Mouse (Mus musculus): ENCODE measurements around the gene Tuba3a. TPM values are rescaled to one million over a fixed set of nuclear protein-coding genes. Genes with fewer than 3 reads are reported as not detected.
A peak's percentile ranks its signal among the peaks of the same experiment; 100 is the strongest.
"Not testable (repeated sequence)": the region's sequence is repeated elsewhere in the genome, so short reads cannot be mapped to it uniquely, and the experiment has no call there.

Tuba3a gene
- total RNA-seq, 2 experiments from 2014 or later: not detected

DNA sequence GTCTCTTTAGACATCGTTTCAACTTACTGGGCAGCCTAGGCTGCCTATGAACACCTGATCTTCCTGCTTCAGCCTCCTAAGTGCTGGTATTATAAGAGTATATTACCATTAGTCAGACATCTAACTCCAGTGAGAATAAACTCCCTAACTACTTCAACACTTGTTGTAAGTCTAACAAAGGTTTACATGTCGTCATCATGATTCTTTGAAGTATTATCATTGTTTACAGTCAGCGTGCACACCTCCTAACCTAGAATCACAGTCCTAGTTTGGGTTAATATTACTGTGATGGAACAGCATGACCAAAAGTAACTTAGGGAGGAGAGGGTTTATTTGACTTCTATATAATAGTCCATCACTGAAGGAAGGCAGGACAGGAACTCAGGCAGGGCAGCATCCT, 18.4 kb downstream of the Tuba3a start:
- ATAC-seq (replicated peaks; ENCODE audit: poor library complexity): no peak

GRCm38 (mm10) chr6:125266600-125266999, 19.2 kb downstream of the Tuba3a start:
- ATAC-seq (replicated peaks; ENCODE audit: poor library complexity): not testable (repeated sequence)

- ATAC-seq (replicated peaks; ENCODE audit: poor library complexity): no peak
Observed at GRCm38 (mm10) chr6:125266091-125266490, 19.8 kb downstream of the Tuba3a start.

DNA sequence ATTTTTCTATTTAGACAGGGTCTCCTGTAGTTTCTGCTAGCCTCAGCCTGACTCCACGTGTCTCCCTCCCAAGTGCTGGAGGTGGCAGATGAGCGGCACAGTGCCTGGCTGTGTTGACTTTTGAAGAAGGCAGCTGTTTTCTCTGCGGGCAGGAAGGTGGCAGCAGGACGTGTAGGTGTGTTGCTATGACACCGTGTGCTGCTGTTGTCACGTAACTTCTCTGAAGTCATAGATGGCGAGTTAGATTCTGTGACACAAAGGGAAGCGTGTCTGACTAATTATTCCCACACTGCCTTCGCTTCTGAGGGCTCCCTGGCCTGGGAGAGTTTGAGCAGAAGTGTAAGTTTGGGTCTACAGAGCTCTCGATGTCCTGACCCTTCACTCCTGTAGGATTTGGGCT, 20.6 kb downstream of the Tuba3a start:
- peak; percentile 44 for ATAC-seq (replicated peaks; ENCODE audit: poor library complexity)

GRCm38 (mm10) chr6:125264219-125264618, 21.6 kb downstream of the Tuba3a start:
- ATAC-seq (replicated peaks; ENCODE audit: poor library complexity): no peak

DNA sequence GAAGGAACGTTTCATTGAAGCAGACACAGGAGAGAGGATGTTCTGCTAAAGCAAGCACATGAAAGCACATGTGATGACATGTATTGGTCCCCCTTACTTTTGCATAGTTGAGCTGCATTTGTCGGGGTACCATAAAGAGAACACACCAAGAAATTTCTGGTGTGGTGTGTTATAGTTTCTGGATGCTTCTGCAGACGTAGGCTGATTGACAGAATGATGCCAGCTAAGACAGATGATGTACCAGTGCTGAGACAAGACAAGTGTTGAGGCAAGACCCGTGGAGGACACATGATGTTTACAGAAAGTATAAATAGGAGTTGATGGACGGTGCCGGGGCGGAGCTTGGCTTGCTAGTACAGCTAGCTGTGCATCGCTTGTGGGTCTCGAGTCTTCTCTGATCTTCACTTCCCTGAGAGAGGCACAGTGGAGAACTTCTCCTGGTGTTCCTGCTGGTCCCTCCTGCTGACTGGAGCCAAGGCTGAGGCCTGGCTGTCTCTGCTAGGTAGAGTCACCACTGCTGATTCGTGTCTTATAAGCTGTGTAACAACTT, 25.8 kb downstream of the Tuba3a start:
- ATAC-seq (replicated peaks; ENCODE audit: poor library complexity): no peak

GRCm38 (mm10) chr6:125256222-125256966, 29.4 kb downstream of the Tuba3a start:
- ATAC-seq (replicated peaks; ENCODE audit: poor library complexity): no peak

- ATAC-seq (replicated peaks; ENCODE audit: poor library complexity): no peak
Observed at GRCm38 (mm10) chr6:125255516-125256044, 30.3 kb downstream of the Tuba3a start.

GRCm38 (mm10) chr6:125253863-125254715, 31.8 kb downstream of the Tuba3a start:
- peak; percentile 66 for ATAC-seq (replicated peaks; ENCODE audit: poor library complexity)

GRCm38 (mm10) chr6:125252711-125253110, 33.1 kb downstream of the Tuba3a start:
- ATAC-seq (replicated peaks; ENCODE audit: poor library complexity): no peak

GRCm38 (mm10) chr6:125252285-125252684, 33.6 kb downstream of the Tuba3a start:
- peak; percentile 69 for ATAC-seq (replicated peaks; ENCODE audit: poor library complexity)

DNA sequence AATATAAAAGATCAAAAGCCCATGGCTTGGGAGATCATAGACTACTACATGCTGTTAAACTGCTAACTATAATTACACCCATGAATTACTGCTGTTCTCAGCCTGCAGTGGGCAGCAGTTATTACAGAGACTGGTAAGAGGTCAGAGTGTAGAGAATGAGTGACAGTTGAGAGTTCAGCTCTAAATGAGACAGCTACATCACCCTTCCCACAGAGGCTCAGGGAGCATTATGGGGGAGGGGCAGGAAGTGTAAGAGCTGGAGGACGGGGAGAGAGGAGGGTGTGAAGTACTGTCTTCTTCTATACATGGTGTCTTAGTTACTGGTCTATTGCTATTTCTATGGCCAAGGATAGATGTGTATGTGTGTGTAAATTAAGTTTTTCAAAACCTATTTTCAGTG, 41.3 kb downstream of the Tuba3a start:
- no peak for ATAC-seq (replicated peaks; ENCODE audit: poor library complexity)

DNA sequence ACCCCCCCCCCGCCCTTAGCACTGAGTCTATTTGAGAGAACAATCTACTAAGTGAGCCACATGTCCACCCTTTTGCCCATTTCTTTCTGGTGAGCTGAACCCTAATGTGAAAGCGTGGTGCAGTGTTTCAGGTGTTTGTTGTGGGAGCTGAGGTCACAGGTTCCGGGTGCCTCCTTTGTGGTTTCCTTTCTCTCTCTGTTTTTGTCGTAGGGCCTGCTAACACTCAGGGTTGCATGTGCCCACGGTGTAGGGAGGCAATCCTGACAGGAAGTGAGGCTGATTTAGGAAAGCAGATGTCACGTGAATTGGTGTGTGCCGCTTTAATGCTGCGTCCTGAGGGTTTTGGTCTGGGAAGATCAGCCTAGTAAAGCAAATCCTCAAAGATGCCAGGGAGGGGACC, 44.3 kb downstream of the Tuba3a start:
- ATAC-seq (replicated peaks; ENCODE audit: poor library complexity): peak; percentile 37

DNA sequence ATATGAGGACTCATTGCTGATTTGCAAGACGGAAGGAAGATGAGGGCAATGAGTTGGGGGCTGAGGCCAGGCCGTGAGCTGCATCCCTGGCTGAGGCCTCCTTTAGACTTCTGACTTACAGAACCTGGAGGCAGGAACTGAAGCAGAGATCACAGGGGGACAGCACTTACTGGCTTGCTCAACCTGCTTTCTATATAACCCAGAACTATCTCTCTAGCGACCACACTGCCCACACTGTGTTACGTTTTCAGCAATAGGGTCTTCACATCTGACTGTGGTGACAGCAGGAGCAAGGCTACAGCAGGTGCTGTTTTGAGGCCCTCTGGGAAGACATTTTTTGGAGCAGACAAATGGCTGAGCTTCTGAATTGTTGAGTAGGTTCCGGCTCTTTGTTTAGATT, 45.2 kb downstream of the Tuba3a start:
- no peak for ATAC-seq (replicated peaks; ENCODE audit: poor library complexity)

GRCm38 (mm10) chr6:125239547-125239946, 46.3 kb downstream of the Tuba3a start:
- ATAC-seq (replicated peaks; ENCODE audit: poor library complexity): no peak

GRCm38 (mm10) chr6:125238396-125238795, 47.4 kb downstream of the Tuba3a start:
- peak; percentile 24; the same call in 1 of the 2 replicates for ATAC-seq (replicated peaks; ENCODE audit: poor library complexity)

- peak; percentile 16; the same call in 1 of the 2 replicates for ATAC-seq (replicated peaks; ENCODE audit: poor library complexity)
Observed at GRCm38 (mm10) chr6:125237421-125237820, 48.4 kb downstream of the Tuba3a start.

DNA sequence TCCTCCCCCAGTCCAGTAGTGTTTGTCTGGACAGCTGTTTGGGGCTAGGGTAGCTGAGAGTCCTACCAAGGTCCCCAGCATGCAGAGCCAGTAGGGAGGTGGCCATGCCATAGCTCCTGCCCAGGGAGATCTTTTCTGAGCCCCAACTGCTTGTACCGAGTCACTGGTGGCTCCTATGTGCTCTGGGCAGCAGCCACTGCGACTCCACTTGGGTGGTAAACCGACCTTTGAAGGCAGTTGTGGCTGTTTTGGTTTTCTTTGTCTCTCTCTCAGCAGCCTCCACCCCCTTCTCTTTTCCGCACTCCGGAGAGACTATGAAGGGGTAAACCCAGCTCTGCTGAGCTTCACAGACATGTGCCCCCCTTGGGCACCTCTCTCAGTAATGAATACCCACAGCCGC, 49.1 kb downstream of the Tuba3a start, which contains the start of gene Cd27:
TSS of gene Cd27 (minus strand) at position 229 of the 400 bp plus-strand sequence.
- ATAC-seq (replicated peaks; ENCODE audit: poor library complexity): peak; percentile 8; the same call in 1 of the 2 replicates

DNA sequence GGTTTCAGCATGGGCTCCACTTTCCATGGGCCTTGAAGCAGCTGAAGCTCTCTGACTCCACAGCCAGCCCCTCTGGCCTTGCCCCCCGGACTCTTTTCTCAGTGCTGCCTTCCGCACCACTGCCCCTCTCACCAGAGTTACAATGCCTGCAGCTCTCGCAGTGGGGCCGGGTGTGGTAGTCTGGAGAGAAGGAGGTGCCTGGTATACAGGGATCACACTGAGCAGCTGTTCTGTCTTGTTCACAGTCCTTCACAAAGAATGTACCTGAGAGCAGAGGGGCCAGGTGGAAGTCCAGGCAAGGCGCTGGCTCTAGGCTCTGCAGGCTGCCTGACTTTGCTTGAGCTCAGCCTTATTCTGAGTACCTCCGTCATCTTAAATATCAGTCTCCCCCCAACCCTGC, 49.5 kb downstream of the Tuba3a start:
- no peak for ATAC-seq (replicated peaks; ENCODE audit: poor library complexity)

DNA sequence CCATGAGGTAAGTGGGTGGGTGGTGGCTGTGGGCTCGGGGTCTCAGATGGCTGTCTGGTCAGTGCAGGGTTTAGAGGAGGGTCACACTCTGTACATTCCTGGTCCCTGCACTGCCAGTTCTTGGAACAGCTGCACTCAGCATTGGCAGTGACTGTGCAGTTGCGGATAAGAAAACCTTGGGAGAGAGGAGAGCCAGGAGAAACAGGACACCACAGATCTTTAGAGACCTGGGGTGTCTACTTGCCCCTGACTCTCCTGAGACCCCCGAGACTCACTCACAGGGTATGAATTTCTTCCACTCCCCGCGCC, 51.4 kb downstream of the Tuba3a start:
- ATAC-seq (replicated peaks; ENCODE audit: poor library complexity): no peak

GRCm38 (mm10) chr6:125233816-125234519, 51.9 kb downstream of the Tuba3a start:
- ATAC-seq (replicated peaks; ENCODE audit: poor library complexity): no peak
